Mouse (Mus musculus) naive thymus-derived CD4-positive, alpha-beta T cell, adult 2 months (primary cell): ENCODE measurements around the gene Scrn2.

ENCODE experiments used
- DNase-seq: peaks from one replicate; pipeline ENCODE4 v3.0.0-alpha.2; 2011; ENCODE audit warnings: low read depth

Gene Scrn2

GRCm38 (mm10) chr11:97017696-97018582 lies 11.8 kb upstream of the Scrn2 start:
- peak; percentile 50 for DNase-seq

- DNase-seq = peak; percentile 70
These were observed 11.0 kb upstream of the Scrn2 start for GRCm38 (mm10) chr11:97018583-97019344.

GRCm38 (mm10) chr11:97019345-97019708 lies 10.4 kb upstream of the Scrn2 start:
- DNase-seq = no peak

DNA sequence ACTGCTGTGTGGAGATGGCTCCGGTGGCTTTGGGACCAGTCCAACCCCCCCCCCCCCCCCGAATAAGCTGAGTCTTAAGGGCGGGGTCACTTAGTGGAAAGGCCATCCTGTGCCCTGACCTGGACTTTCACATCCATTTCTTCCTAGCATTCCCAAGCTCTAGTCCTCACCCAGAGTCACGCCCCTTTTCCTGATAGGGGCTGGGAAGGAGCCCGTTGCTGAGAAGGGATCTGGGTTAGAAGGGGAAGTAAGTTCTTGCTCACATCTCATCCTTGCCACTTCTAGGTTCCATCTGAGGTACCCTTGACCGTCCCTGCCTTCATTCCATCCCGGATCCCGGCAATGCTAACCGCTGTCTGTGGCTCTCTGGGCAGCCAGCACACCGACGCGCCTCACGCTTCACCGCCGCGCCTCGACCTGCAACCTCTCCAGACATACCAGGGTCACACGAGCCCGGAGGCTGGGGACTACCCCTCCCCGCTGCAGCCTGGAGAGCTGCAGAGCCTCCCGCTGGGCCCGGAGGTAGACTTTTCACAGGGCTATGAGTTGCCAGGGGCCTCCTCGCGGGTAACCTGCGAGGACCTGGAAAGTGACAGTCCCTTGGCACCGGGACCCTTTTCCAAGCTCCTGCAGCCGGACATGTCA lies 8.5 kb upstream of the Scrn2 start:
- no peak for DNase-seq

GRCm38 (mm10) chr11:97021873-97022484 lies 7.8 kb upstream of the Scrn2 start:
- peak; percentile 92 for DNase-seq

GRCm38 (mm10) chr11:97024977-97025376 lies 4.8 kb upstream of the Scrn2 start:
- DNase-seq = no peak

- peak; percentile 96 for DNase-seq
These were observed 3.9 kb upstream of the Scrn2 start for GRCm38 (mm10) chr11:97025721-97026344.

GRCm38 (mm10) chr11:97030426-97030825 lies 688 bp downstream of the Scrn2 start:
- no peak for DNase-seq

DNA sequence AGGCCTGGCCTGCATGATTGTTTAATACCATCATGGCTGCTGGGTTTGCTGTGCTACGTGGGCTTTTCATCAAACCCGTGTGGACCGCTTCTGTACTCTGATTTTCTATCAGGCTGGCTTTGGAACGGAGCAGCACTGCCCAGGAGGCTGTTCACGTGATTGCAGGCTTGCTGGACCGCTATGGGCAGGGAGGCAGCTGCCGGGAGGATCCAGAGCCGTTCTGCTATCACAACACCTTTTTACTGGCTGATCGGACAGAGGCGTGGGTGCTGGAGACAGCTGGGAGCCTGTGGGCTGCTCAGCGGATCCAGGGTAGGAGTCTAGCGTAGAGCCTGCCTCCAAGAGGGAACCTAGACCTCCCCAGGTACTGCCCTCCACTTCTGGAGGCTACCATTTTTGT lies 2.2 kb downstream of the Scrn2 start:
- DNase-seq = no peak

DNA sequence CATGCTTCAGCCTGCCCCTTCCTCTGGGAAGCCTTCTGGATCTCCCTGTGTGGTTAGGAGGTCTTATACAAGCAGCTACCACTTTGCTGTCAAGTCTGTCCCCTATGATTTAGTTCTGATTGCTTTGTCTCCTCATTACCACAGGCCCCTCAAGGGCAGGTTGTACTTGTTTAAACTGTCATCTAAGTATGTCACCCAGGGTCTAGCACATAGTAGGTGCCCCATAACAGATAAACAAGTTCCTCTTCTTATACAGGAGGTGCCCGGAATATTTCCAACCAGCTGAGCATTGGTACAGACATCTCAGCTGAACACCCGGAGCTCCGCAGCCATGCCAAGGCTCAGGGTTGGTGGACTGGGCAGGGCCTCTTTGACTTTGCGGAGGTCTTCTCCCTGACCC lies 2.8 kb downstream of the Scrn2 start:
- no peak for DNase-seq

DNA sequence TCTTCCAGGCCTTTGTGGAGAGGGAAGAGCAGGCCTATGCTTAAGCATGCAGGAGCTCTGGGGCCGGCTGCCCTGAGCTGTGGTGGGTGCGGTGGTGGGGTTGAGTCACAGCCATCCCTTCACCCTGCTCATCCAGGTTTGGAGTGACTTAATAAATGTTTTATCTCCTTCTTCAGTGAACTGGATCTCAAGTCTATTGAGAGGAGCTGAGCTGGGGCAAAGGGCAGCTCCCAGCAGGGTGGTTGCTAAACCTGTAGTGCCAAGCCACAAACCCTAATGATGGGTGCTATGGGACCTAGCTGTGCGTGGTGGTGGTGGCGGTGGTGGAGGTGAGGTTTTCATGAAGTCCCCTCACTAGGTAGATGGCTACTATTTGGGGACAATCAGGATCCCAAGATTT lies 4.0 kb downstream of the Scrn2 start:
- DNase-seq = no peak

DNA sequence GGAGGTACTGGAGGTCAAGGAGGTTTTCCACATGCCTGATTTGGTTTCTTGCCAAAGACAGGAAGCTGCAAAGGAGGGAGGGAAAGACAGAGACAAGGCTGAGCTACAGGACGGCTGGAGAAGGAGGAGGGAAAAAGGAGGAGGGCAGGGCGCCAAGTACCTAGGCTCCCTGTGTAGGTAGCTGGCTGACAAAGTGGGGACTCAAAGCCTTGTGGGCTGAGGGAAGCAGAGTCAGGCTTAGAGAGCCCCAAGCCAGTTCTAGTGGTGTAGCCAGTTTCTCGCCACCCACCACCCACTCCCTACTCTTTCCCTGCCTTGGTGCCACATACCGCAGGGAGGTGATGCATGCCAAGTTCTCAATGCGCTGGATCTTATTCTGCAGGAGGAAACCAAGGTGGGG lies 6.4 kb downstream of the Scrn2 start:
- no peak for DNase-seq

DNA sequence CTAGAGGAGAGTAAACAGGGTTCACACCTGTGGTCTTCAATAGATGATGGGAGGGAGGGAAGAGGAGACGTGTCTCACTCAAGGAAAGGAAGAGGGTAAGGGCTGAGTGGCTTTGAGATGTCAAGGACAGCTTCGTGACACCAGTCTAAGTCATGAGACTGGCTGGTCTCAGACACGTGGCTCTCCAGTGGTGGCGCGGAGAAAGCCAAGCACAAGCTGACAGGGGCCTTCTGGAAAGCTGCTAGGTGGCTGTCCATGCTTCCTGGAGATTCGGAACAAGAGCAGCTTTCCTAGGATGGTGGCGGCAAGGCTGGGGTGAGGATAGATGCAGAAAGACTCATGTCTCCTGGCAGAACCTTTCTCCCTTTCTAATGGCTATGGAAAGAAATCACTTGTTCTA lies 9.1 kb downstream of the Scrn2 start:
- DNase-seq = no peak

- DNase-seq = no peak
These were observed 10.7 kb downstream of the Scrn2 start for GRCm38 (mm10) chr11:97040301-97041021.

GRCm38 (mm10) chr11:97041022-97041899 lies 11.5 kb downstream of the Scrn2 start, which contains the start of the genes Lrrc46 and Mrpl10:
Lrrc46 (minus strand) TSS chr11:97041407.
Mrpl10 (plus strand) TSS chr11:97041560.
- DNase-seq = peak; percentile 97

- no peak for DNase-seq
These were observed 15.2 kb downstream of the Scrn2 start for GRCm38 (mm10) chr11:97044902-97045301.

- DNase-seq = peak; percentile 53
These were observed 16.1 kb downstream of the Scrn2 start for GRCm38 (mm10) chr11:97045861-97046260.

DNA sequence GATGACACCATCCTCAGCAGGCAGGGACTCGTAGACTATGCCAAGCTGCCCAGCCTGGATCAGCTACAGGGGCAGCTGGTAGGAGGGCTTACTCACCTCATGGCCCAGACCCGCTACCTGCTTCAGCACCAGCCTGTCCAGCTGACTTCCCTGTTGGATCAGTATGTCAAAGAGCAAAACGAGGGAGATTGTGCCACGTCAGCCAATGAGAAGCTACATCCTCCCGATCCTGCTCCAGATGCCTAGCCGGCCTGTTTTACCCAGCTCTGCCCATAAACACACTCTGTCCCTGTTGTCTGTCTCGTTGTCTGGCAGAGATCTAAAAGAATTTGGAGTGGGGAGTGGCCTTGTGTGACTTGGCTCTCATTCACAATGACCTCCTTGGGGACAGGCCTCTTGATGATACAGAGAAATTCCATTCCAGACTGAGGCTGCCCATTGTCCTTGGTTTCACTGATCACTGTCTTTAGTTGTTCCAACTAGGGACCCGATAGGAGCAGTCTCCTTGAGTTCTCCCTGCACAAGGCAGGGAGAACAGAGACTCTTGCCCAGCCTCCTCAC lies 18.4 kb downstream of the Scrn2 start:
- no peak for DNase-seq

- DNase-seq = no peak
These were observed 19.9 kb downstream of the Scrn2 start for GRCm38 (mm10) chr11:97049492-97050085.
